Mouse (Mus musculus): ENCODE results near the gene Cfap36.
A peak's percentile ranks its signal among the peaks of the same experiment; 100 is the strongest.

The Cfap36 gene

GRCm38 (mm10) chr11:29180657-29181056 lies 66.6 kb downstream of the Cfap36 start:
- peak; percentile 3 for DNase-seq (ENCODE audit: low spot score)

- no peak for DNase-seq (ENCODE audit: low spot score)
These were observed 67.9 kb downstream of the Cfap36 start for GRCm38 (mm10) chr11:29179319-29179718.

DNA sequence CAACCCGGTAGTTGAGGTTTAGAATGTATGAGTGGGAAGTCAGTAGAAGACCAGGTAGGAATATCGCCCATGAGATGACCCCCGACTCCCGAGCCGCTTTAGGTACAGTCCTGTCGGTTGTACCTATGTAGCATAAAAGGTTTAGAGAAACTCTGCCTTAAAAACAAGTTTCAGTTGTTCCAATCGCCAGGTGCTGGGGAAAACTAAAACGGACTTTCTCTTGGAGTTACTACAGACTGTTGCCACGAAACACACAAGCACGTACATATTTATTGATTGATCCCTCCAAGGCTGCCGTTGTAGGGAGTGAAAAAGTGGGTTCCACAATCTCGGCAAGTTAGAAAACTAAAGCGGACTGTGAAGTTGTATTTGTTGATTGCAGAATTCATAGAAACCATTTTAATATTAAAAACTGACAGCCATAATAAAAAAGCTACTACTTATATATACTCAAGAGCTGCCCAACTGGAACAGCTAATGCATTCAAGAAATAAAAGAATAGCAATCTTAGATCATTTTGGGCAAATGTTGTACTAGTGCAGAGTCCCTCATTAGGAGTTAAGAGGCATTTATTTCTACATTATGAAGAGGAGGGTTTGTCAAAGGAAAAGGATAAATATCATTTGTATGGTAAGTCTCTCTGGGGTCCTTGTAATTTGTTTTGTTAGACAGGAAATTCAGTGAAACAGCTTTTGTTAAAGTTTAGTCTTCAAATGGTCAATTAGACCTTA lies 73.3 kb downstream of the Cfap36 start:
- DNase-seq (ENCODE audit: low spot score), result no peak

DNA sequence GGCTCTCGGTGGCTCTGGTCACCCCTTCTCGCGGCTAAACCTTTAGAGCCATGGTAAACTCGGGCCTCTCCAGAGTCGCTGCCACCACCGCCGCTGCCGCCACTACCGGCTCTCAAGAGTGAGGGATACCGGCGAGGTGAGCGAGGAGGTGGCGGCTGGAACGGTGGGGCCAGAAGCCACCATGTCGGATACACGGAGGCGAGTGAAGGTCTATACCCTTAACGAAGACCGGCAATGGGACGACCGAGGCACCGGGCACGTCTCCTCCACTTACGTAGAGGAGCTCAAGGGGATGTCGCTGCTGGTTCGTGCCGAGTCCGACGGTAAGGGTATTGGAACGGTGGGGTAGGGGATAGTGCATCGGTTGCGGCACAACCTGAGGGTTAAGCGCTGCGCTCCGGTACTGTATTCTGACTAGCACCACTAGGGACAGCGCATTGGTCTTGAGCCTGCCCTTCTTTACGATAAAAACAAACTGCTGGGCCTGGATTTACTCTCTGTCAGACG lies 74.0 kb downstream of the Cfap36 start:
- DNase-seq (ENCODE audit: low spot score), result peak; percentile 59

DNA sequence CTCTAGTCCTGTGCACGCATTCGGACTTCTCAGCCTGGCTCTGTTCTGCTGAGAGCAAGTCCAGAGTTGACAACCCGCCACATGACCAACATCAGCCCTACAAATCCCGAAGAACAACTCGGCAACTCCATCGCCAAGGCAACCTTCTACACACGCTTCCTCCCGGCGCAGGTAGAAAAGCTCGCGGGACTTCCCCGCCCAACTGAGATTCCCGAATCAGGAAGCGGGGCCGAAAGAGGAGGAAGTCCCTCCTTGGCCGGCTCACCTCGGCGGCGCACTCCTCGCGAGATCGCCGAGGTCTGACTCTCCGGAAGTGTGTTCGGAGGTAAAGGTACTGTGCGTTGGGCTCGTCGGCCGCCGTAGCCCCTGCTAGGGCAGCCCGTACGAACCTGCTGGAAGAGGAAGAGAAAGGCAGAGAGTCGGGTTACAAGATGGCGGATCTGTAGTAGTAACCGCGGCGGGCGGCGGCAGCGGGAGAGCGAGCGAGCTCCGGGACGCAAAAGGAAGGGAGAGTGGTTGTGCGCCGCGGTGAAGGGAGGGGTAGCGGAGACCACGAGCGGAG lies 74.6 kb downstream of the Cfap36 start, which contains the start of gene Ppp4r3b:
Ppp4r3b (plus strand) TSS at position 328 of the 562 bp plus-strand sequence.
- peak; percentile 98 for DNase-seq (ENCODE audit: low spot score)

DNA sequence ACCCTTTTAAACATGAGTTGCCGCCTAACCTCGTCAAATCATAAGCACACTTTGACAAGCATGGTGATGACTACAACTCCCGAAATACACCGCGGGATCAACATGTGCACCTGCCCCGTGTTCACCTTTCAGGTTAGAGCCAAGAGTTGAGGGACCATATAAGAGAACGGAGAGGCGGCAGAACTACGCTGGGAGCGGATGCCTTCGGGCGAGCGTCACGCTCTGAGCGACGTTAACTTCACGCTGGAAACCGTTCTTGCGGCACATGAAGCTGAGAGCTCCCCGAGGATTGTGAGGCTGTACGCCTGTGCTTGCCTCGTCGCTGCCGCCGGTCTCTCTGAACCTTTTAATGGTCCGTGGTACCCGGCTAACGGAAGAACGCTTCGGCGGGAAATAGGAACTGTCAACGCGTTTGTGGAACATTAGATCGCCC lies 75.2 kb downstream of the Cfap36 start:
- peak; percentile 56 for DNase-seq (ENCODE audit: low spot score)
